Mouse (Mus musculus): ENCODE measurements at regions not wholly inside any gene's neighbourhood (a gene's known extent, or its start where the extent isn't known, plus 50 kb on each side); places are given as distances from the start of the nearest gene placed in this dataset.

DNA sequence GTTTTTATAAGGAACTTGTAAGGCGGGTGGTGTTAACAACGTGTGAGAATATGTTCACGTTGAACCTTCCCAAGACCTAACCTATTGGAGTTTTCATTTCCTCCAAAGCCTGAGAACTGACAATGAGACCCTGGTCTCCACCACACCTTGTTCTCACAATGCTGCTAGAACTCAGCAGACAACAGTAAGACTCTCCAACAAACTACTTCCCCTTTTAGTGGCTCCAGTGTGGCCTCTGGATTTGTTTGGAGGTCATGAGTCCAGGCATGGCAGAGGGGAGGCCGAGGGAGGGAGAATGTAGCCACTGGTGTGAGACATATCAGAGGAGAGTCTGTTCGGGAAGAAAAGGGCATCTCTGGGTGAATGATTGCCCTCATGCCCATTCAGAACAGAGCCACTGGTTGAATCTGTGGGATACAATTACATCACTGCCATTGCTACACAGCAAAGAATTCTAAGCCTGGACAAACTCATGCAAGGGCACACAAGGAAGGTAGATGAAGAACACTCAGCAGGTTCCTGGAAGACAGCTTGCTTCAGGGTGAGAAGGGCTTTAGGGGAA lies 109.2 kb upstream of the Ccdc122 start:
- Histone ChIP-seq H3K27ac (ENCODE audit: low read depth, low read length) (no peak overlapping the region), H3K4me3 (ENCODE audit: low read length) (no peak overlapping the region), H3K36me3 (ENCODE audit: control insufficient read depth, insufficient read depth, low read length) (no peaks in the 10 kb centered on the region), H3K4me1 (ENCODE audit: control insufficient read depth, insufficient read depth, low read depth, low read length) (no peaks in the 10 kb centered on the region), H3K9ac (ENCODE audit: low read depth, low read length) (no peak overlapping the region), H3K27me3 (replicated peaks; ENCODE audit: control insufficient read depth, insufficient read depth, low read length) (no peaks in the 10 kb centered on the region), H3K9me3 (ENCODE audit: control insufficient read depth, low read length) (no peaks in the 10 kb centered on the region), H3K4me2 (ENCODE audit: low read length) (no peak overlapping the region)
- WGBS = 73% methylated on average over 5 of the region's 5 CpGs
- ATAC-seq = no peak

DNA sequence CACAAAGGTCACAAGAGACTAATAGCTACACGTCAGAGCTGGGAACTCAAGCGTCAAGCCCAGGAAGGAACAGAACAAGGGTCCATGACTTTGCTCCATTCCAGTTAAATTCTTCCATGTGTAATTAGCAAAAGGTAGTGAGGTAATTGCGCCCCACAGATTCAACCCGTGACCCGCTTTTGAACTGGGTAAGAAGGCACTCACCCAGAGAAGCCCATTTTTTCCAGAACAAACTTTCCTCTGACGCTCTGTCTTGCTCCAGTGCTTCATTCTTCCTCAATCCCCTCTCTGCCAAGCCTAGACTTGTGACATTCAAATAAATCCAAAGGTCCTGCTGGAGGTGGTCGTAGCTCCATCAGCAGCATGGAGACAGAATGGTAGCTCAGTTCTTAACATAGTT lies 110.2 kb upstream of the Ccdc122 start:
- H3K27ac ChIP-seq (ENCODE audit: low read depth, low read length) = no peak overlapping the region
- no peak overlapping the region for H3K9ac ChIP-seq (ENCODE audit: low read depth, low read length)
- H3K9me3 ChIP-seq (ENCODE audit: control insufficient read depth, low read length) = no peaks in the 10 kb centered on the region
- H3K4me3 ChIP-seq (ENCODE audit: low read length) = no peak overlapping the region
- no peaks in the 10 kb centered on the region for H3K4me1 ChIP-seq (ENCODE audit: control insufficient read depth, insufficient read depth, low read depth, low read length)
- H3K27me3 ChIP-seq (replicated peaks; ENCODE audit: control insufficient read depth, insufficient read depth, low read length) = no peaks in the 10 kb centered on the region
- ATAC-seq = no peak
- H3K36me3 ChIP-seq (ENCODE audit: control insufficient read depth, insufficient read depth, low read length) = no peaks in the 10 kb centered on the region
- H3K4me2 ChIP-seq (ENCODE audit: low read length) = no peak overlapping the region
- 82% methylated on average over 7 of the region's 7 CpGs for WGBS

DNA sequence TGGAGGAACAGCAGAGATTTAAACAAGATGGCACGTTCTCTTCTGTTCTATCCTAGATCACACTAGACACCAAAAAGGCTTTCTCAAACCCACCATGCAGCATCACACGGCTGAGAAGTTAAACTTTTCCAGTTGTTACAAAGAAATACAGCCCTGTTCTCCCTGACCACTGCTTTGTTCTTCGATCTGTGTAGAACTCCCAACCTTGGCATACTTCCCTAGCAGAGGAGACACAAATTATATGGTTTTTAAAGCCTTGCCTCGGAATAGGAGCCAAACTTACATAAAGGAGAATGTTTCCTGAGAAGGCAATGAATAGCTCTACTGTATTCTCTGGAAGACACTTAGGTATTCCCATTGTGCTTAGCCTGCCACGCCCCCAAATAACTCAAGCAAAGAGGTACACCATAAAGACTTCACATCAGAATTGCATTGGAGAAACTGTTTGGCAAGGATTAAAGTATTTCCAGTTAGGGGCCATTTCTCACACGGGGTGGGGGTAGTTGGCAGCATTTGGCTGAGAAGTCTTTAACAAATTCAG lies 114.1 kb upstream of the Ccdc122 start:
- no peak overlapping the region for H3K4me2 ChIP-seq (ENCODE audit: low read length)
- no peaks in the 10 kb centered on the region for H3K9me3 ChIP-seq (ENCODE audit: control insufficient read depth, low read length)
- H3K4me3 ChIP-seq (ENCODE audit: low read length) = no peak overlapping the region
- H3K36me3 ChIP-seq (ENCODE audit: control insufficient read depth, insufficient read depth, low read length) = no peaks in the 10 kb centered on the region
- no peak overlapping the region for H3K27ac ChIP-seq (ENCODE audit: low read depth, low read length)
- 76% methylated on average over 6 of the region's 6 CpGs for WGBS
- H3K9ac ChIP-seq (ENCODE audit: low read depth, low read length) = no peak overlapping the region
- H3K4me1 ChIP-seq (ENCODE audit: control insufficient read depth, insufficient read depth, low read depth, low read length) = no peaks in the 10 kb centered on the region
- no peak for ATAC-seq
- no peaks in the 10 kb centered on the region for H3K27me3 ChIP-seq (replicated peaks; ENCODE audit: control insufficient read depth, insufficient read depth, low read length)

DNA sequence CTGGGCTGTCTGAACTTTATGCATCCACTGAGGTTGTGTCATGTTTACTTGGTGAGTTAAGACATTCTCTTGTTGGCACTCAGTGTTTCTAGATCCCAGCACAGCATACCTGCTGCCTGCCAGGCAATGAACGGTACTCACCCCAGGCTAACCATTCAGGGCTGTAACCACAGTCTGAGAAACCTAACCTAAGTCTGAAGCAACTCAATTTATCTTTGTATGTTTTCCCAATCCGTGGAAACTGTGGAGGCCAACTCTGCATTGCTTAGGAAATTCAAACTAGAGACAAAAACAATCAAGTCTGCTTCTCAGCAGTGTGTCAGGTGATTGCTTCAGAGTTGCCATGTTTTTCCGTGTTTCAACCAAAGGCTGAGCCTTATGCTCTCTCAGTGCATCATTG lies 118.5 kb upstream of the Ccdc122 start:
- Histone ChIP-seq H3K9ac (ENCODE audit: low read depth, low read length) (no peak overlapping the region), H3K27me3 (replicated peaks; ENCODE audit: control insufficient read depth, insufficient read depth, low read length) (no peaks in the 10 kb centered on the region), H3K27ac (ENCODE audit: low read depth, low read length) (no peak overlapping the region), H3K9me3 (ENCODE audit: control insufficient read depth, low read length) (no peaks in the 10 kb centered on the region), H3K4me2 (ENCODE audit: low read length) (no peak overlapping the region), H3K4me1 (ENCODE audit: control insufficient read depth, insufficient read depth, low read depth, low read length) (no peaks in the 10 kb centered on the region), H3K4me3 (ENCODE audit: low read length) (no peak overlapping the region), H3K36me3 (ENCODE audit: control insufficient read depth, insufficient read depth, low read length) (no peaks in the 10 kb centered on the region)
- no peak for ATAC-seq
- 84% methylated on average over 3 of the region's 3 CpGs for WGBS

DNA sequence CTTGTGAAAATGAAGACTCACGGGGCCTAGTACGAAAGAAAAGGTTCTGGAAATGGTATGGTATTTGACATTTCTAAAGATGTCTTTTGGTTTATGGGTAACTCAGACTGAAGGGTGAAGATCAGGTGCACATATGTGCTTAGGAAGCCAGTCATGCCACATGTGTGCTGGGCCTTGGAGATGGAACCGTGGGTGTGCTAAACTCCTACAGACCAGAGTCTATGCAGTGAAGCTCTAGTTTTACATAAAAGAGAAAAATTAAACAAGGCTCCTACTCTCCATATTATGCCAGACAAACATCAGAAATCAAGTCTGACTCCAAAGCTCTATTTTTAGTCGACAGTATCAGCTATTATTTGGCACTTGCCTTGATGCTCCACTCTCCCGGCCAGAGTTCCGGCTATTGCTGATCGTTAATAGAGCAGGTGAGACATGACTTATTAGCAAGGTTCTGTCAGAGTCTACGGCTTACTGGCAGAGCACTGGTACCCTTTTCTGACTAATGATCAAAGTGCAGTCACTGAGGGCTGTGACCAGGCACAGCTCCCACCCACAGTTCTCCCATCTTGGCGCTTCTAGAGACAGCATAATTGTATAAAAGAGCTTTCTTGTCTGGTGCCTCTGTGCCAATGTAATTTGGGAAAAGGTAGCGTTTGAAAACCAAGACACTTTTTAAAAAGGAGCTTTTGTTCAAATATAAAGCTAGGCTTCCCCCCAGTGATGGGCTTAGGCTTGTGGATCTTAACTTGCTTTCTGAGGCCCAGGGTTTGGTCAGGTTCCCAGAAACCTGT lies 119.2 kb upstream of the Ccdc122 start:
- Histone ChIP-seq H3K4me3 (ENCODE audit: low read length) (no peak overlapping the region), H3K27me3 (replicated peaks; ENCODE audit: control insufficient read depth, insufficient read depth, low read length) (no peaks in the 10 kb centered on the region), H3K9me3 (ENCODE audit: control insufficient read depth, low read length) (no peaks in the 10 kb centered on the region), H3K4me1 (ENCODE audit: control insufficient read depth, insufficient read depth, low read depth, low read length) (no peaks in the 10 kb centered on the region), H3K4me2 (ENCODE audit: low read length) (no peak overlapping the region), H3K9ac (ENCODE audit: low read depth, low read length) (no peak overlapping the region), H3K27ac (ENCODE audit: low read depth, low read length) (no peak overlapping the region), H3K36me3 (ENCODE audit: control insufficient read depth, insufficient read depth, low read length) (no peaks in the 10 kb centered on the region)
- 75% methylated on average over 10 of the region's 10 CpGs for WGBS
- ATAC-seq = no peak

DNA sequence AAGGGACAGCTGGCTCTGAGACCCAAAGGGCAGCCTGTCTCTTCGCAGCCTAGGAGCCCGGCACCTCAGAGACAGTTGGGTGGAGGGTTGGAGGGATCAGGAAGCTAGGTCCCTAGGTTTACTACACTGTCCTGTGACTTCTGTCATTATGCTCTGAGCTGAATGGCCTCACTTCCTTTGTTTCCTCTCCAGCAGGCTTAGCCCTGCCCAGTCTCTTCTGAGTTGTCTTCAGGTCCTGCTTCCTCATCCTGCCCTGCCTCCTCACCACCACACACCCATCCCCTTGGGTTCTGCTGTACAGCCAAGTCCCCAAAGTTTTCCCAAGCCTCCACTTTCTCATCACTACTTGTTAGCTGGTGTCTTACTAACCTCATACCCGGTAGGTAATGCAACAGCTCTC lies 122.7 kb upstream of the Ccdc122 start:
- Histone ChIP-seq H3K9me3 (ENCODE audit: control insufficient read depth, low read length) (no peaks in the 10 kb centered on the region), H3K36me3 (ENCODE audit: control insufficient read depth, insufficient read depth, low read length) (no peaks in the 10 kb centered on the region), H3K4me3 (ENCODE audit: low read length) (no peak overlapping the region), H3K27me3 (replicated peaks; ENCODE audit: control insufficient read depth, insufficient read depth, low read length) (no peaks in the 10 kb centered on the region), H3K4me1 (ENCODE audit: control insufficient read depth, insufficient read depth, low read depth, low read length) (no peaks in the 10 kb centered on the region), H3K27ac (ENCODE audit: low read depth, low read length) (no peak overlapping the region), H3K9ac (ENCODE audit: low read depth, low read length) (no peak overlapping the region), H3K4me2 (ENCODE audit: low read length) (no peak overlapping the region)
- 83% methylated on average over 3 of the region's 3 CpGs for WGBS
- ATAC-seq = no peak

DNA sequence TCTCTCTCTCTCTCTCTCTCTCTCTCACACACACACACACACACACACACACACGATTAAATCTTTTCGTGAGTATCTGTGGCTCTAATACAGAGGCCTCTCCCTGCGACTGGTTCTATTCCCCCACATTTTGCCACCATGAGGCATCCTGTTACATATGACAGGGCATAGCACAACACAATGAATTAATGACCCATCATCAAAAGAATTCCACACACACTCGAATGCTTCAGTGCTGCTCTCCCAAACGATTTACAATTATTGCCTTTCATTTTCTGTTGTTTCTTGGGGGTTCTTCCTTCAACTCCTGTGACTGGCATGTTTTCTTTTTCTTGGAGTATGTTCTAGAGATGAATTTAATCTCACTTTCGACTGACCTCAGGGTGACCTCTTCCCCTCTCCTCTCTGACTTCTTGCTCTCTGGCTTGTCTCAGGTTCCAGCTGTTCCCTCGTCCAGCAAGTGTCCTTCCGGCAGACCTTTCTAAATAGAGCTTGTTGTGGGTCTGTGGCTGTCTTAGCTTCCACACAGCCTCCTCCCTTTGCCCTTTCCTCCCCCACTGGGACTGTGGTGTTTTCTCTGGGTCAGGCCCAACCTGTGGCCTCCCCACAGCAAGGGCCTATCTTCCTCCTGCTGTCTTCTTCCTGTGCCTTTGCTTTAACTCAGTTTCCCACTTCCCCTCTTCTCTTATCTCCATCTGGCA lies 124.1 kb upstream of the Ccdc122 start:
- H3K36me3 ChIP-seq (ENCODE audit: control insufficient read depth, insufficient read depth, low read length) = no peaks in the 10 kb centered on the region
- ATAC-seq = no peak
- H3K27ac ChIP-seq (ENCODE audit: low read depth, low read length) = no peak overlapping the region
- H3K4me3 ChIP-seq (ENCODE audit: low read length) = no peak overlapping the region
- no peaks in the 10 kb centered on the region for H3K4me1 ChIP-seq (ENCODE audit: control insufficient read depth, insufficient read depth, low read depth, low read length)
- H3K9ac ChIP-seq (ENCODE audit: low read depth, low read length) = no peak overlapping the region
- WGBS = 53% methylated on average over 8 of the region's 8 CpGs
- no peaks in the 10 kb centered on the region for H3K27me3 ChIP-seq (replicated peaks; ENCODE audit: control insufficient read depth, insufficient read depth, low read length)
- H3K4me2 ChIP-seq (ENCODE audit: low read length) = no peak overlapping the region
- no peaks in the 10 kb centered on the region for H3K9me3 ChIP-seq (ENCODE audit: control insufficient read depth, low read length)

DNA sequence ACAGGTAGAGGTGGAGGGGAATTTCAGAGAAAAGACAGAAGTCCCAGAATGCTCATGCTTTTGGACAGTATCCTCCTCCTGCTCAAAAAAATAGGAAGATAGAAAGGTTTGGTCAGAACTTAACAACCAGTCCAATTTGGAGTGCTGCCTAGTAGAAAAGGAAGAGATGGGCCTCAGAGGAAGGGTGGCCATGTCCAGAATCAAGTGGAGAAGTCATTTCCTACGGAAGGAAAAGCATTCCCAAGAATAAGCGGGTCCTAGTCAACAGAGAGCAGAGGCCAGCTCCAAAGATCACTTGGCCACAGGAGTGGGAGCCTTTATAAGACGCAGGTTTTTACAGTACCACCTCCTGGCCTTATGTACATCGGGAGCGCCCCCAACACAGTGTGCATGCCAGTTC lies 125.3 kb upstream of the Ccdc122 start:
- WGBS = 93% methylated on average over 5 of the region's 5 CpGs
- ATAC-seq = no peak
- H3K4me1 ChIP-seq (ENCODE audit: control insufficient read depth, insufficient read depth, low read depth, low read length) = no peaks in the 10 kb centered on the region

DNA sequence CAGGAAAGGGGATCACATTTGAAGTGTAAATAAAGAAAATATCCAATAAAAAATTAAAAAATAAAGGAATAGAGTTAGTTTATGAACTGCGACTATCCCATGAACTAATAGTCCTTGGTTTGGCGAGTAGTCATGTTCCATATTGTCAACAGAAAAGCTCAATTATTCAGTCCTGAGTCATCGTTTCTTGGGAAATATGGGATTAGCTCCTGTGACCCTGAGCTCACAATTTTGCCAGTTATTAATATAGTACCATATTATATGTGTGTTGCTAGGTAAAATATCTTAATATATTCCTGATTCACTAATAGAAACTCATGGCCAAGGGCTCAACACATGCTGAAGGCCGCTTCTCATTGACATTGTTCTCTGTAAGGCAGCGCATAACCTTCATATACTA lies 126.4 kb upstream of the Ccdc122 start:
- Histone ChIP-seq H3K36me3 (ENCODE audit: control insufficient read depth, insufficient read depth, low read length) (no peaks in the 10 kb centered on the region), H3K27ac (ENCODE audit: low read depth, low read length) (no peak overlapping the region), H3K4me1 (ENCODE audit: control insufficient read depth, insufficient read depth, low read depth, low read length) (no peaks in the 10 kb centered on the region), H3K4me3 (ENCODE audit: low read length) (no peak overlapping the region), H3K9ac (ENCODE audit: low read depth, low read length) (no peak overlapping the region), H3K27me3 (replicated peaks; ENCODE audit: control insufficient read depth, insufficient read depth, low read length) (no peaks in the 10 kb centered on the region), H3K4me2 (ENCODE audit: low read length) (no peak overlapping the region), H3K9me3 (ENCODE audit: control insufficient read depth, low read length) (no peaks in the 10 kb centered on the region)
- ATAC-seq = no peak
- WGBS = 95% methylated on average over 5 of the region's 5 CpGs

More for the DNA sequence above, 125.3 kb upstream of the Ccdc122 start:
- Histone ChIP-seq H3K27me3 (replicated peaks; ENCODE audit: control insufficient read depth, insufficient read depth, low read length) (no peaks in the 10 kb centered on the region), H3K4me2 (ENCODE audit: low read length) (no peak overlapping the region), H3K9ac (ENCODE audit: low read depth, low read length) (no peak overlapping the region), H3K27ac (ENCODE audit: low read depth, low read length) (no peak overlapping the region), H3K9me3 (ENCODE audit: control insufficient read depth, low read length) (no peaks in the 10 kb centered on the region), H3K4me3 (ENCODE audit: low read length) (no peak overlapping the region), H3K36me3 (ENCODE audit: control insufficient read depth, insufficient read depth, low read length) (no peaks in the 10 kb centered on the region)

Data from hindbrain, embryonic 16.5 days (tissue).